Mouse (Mus musculus): ENCODE results near the gene Dis3. TPM values are rescaled to one million over a fixed set of nuclear protein-coding genes. Genes with fewer than 3 reads are reported as not detected.
"Not testable (repeated sequence)": the region's sequence is repeated elsewhere in the genome, so short reads cannot be mapped to it uniquely, and the experiment has no call there.

Dis3 gene
- total RNA-seq, 2 experiments from 2014 or later = 9.3 to 12.3 TPM

DNA sequence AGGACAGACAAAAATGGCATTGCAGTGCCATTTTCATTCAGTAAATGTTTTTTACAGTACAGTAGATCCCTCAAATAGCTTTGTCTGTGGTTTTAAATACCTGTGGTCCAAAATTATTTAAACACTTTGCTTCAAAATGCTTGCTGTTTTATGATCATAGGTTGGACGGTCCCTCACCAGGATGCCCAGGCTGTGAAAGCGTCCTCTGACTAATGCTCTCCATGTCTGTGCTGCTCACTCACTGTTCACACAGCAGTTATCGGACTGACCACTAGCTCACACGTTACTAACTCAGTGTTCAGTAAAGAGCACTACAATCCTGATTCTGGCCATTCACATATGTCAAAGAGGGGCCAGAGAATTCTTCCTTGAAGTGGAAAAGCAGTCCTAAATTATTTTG lies 28.4 kb downstream of the Dis3 start:
- intact Hi-C loops (cut with DNase I) = no loop called here
- no peak for DNase-seq

DNA sequence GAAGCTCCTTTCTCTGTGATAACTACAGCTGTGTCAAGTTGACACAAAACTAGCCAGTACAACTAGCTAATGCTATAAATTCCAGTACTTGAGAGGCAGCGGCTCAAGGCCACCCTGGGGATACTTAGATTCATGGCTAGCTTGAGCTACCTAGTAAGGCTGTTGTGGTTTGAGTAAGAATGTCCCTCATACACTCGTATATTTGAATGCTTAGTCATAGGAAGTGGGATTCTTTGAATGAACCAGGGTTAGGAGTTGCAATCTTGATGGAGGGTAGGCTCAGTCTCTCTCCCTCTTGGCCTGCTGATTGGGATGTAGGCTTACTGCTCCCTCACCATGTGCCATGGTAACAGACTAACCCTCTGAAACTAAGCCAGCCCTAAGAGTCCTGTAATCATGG lies 36.5 kb downstream of the Dis3 start:
- intact Hi-C loops (cut with DNase I) = no loop called here
- DNase-seq = no peak

DNA sequence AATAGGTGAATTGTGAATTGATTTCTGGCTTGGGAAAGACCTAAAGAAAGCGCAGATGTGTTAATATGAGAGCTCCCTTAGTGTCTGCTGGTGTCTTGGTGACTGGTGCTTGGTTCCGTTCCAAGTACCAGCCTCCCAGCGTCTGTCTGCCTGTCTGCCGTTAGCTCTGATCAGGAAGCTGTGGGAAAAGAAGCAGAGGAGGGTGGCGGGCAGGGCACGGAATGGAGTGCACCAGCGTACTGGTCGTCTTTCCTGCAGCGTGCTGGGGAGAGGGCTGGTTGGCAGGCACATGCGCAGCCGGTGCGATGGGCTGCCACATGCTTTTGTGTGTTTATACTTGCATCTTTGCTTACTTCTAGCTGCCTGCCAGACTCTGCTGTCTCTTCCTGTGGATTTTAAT lies 39.0 kb downstream of the Dis3 start:
- no peak for DNase-seq
- intact Hi-C loops (cut with DNase I) = no loop called here

DNA sequence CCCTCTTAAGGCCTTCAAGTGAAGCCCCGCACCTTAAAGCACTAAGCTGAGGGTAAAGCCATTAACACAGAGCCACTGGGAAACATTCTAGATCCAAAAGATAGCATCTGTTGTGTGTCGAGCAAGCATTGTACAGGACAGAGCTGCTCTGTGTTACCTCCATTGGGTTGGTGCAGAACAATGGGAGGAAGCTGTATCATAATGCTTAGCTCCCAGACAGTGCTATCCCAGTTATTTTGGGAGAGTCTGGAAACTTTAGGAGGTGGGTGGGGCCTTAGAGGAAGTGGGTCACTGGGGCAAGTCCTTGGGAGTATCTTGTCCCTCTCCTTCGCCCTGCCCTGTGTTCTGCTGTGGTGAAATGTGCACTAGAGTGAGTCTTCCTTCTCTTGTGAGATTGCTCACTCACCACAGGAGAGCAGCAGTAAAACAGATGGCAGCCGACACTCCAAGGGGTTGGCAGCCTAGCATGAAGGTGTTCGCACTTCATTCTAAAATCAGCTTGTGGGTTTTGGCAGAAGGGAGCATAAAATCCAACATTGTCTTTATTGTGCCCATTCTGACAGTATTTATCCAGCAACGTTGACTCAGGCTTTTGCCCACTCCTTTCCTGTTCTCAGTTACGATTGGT lies 40.5 kb downstream of the Dis3 start:
- no peak for DNase-seq
- intact Hi-C loops (cut with DNase I) = no loop called here

DNA sequence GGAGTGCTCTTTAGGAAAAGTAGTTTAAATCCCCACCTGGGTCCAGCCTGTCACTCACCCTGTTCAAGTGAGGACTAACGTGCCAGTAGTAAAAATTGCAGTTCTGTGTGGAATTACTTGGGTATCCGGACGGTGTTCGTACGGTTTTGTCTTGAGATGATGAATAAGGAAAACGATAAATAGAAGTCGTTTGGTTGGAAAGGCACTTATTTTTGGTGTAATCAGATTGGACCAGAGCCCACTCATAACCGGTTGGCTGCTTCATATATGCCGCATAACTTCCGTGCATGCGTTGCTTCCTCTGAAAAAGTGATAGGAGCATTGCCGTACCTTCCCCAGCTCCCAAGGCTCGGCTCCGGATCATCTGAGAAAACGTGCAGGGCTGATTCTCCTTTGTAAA lies 52.8 kb downstream of the Dis3 start:
- intact Hi-C loops (cut with DNase I) = loop anchor here (5.0 kb wide), 1 partner anchor 51 kb away; the partner anchor contains the start of genes Dis3 and Pibf1
- no peak for DNase-seq

DNA sequence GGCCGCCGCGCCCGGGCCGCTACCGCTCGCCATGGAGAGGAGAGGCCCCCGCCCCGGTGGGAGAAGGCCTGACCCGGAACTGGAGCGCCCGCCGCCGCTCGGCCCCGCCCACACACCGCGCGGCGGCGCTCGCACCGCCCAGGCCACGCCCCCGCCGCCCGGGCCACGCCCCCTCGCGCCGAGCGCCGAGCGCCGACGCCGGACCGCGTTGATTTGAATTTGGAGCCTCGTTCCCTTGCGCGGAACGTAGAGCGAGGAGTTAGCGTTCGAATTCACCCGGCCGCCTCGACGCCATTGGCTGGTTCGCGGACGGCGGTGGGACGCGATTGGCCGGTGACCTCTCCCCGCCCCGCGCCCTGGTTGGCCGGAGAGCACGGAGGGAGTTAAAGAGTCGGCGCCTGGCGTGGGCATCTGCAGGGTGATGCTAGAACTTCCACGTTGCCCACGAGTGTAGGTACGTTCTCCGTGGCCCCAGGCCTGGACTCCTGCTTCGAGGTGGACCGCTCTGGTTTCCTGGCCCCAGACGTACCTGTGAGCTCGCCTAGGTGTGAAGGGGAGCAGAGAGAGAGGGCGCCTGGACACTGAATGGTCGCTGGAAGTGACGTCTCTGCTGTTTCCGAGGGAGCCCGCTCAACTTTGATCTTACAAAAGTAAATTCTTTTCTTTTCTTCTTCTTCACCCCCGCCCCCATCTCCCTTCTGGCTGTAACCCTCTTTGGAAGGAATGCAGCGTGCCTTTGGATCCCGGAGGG lies 53.4 kb downstream of the Dis3 start, which contains the start of the genes Mzt1 and Bora:
TSS of gene Mzt1 (minus strand) at position 104 of the 751 bp plus-strand sequence.
TSS of gene Bora (plus strand) at position 192 of the 751 bp plus-strand sequence.
- intact Hi-C loops (cut with DNase I) = loop anchor here (5.0 kb wide), 1 partner anchor 51 kb away; the partner anchor contains the start of genes Dis3 and Pibf1

DNA sequence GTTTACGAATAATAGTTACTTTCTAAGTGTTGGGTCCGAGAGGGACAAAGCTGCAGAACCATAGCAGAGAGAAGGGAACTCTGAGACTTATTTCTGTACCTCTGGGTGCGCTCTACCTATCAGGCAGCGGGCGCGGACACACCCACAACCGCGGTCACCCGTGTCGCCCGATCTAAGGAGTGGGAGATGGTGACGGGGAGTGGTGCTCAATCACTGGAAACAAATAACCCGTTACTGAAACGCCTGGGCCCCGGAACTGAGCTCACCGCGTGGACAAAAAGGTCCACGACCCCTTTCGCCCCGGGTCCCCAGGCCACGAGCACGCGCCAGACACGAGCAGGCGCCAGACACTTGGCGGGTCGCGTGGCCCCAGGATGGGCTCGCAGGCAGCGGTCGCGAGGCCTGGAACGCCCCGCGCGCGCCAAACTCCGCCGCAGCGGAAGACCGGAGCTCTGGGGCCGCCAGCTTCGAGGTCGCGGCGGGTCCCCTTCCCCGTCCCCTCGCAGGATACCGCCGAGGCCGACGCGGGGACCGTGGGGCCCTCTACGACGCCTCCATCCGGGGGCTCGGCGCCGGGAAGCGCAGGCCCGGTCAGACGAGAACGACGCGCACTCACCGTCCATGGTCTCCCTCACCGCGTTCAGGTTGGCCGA lies 54.1 kb downstream of the Dis3 start:
- DNase-seq = peak in 1 of 2 experiments; percentile 9
- intact Hi-C loops (cut with DNase I) = loop anchor here (5.0 kb wide), 1 partner anchor 52 kb away; the partner anchor contains the start of genes Dis3 and Pibf1

More for the DNA sequence above, 53.4 kb downstream of the Dis3 start, which contains the start of the genes Mzt1 and Bora:
- DNase-seq = peak; percentile 87 to 88

DNA sequence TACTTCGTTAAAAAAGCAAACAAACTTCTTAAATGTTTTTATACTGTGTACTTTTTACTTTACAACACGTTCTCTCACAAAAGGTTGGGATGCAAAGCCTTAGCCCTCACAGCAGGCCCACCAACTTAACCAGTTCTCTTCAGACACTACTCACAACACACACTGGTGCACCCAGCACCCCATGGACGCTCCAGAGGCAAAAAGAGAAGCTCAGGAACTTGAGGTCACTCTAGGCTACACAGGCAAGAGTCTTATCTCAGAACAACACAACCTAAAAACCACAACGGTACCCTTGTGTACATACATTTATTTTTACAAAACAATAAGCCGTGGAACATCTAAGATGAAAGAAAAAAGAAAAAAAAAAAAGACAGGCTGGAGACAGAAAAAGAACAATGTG lies 54.9 kb downstream of the Dis3 start:
- no peak for DNase-seq
- intact Hi-C loops (cut with DNase I) = loop anchor here (5.0 kb wide), 1 partner anchor 53 kb away; the partner anchor contains the start of genes Dis3 and Pibf1

DNA sequence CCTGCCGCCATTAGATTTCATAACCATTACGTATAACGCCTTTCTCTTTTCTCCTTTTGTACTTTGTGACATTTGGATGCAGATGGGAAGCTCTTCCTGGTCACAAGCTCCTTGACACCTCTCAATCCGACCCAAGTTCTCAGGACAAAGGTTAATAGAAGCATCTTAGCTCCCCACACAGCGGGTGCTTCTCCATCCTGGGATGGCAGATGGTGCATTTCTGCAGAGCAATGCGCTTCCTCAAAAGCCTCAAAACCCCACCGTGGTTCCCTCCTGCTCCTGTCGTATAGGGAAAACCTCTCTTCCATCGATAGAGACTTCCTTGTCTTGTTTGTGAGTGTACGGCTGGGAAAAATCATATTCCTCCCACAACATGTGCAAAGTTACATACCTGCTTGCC lies 55.5 kb downstream of the Dis3 start:
- no peak for DNase-seq
- intact Hi-C loops (cut with DNase I) = no loop called here

DNA sequence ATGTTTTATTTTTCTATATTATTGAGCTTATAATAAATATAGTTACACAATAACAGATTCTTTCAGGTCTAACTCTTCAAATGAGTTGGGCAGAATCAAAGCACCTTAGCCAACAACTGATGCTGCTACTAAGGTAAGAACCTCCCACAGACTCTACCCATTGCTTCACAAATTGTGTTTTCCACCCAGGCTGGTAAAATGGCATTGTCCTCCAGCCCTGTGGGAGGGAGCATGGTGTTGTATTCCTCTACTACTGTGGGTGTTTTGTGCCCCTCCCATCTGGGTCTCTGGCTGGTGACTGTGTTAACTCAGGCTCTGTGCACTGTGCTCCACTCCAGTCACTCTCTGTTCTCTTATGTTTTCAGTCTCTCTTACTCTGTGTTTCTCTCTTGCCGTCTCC lies 56.1 kb downstream of the Dis3 start:
- intact Hi-C loops (cut with DNase I) = no loop called here

DNA sequence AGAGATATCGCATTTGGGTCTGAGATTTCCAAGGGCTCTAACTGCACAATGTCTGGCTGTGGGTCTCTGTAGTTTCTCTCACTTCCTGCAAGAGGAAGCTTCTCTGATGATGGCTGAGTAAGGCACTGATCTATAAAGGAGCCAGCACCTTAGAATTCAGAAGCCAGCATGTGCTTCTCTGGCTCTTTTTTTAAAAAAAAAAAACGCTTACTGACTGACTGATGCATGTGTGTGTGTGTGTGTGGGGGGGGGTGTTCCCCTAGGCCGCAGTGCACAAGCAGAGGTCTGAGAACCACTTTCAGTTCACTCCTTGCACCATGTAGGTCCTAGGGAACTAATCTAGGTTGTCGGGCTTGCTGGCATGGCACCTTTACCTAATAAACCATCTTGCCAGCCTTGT lies 58.2 kb downstream of the Dis3 start:
- intact Hi-C loops (cut with DNase I) = no loop called here
- DNase-seq = no peak

More for the DNA sequence above, 56.1 kb downstream of the Dis3 start:
- no peak for DNase-seq

DNA sequence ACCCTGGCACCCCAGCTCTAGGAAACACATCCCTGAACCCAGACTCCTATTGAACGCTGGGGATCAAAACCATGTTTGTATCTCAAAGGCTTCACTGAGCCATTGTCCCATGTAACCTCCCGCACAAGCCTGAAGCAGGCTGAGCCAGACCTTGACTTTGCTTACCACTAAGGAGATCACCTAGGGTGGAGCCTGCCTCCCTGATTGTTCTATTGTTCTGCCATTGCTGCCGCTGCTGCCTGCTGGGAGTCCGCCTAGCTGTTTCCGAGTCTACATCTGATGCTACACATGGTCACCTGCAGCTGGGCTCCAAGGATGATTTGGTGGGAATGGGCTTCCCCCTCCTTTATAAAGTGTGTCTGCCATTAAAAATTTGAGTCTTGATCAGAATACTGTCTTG lies 60.3 kb downstream of the Dis3 start:
- DNase-seq; intact Hi-C loops (cut with DNase I): not testable (repeated sequence)

DNA sequence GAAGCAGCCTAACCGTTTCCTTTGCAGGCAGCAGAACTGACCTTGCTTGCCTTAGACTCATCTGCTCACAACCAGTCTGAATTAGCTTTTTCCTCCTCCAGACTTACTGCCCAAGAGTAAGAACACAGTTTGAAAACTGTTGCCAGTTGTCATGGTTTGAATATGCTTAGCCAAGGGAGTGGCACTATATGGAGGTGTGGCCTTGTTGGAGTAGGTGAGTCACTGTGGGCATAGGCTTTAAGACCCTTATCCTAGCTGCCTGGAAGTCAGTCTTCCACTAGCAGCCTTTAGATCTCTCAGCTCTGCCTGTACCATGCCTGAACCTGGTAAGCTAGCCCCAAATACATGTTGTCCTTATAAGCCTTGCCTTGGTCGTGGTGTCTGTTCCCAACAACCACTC lies 61.9 kb downstream of the Dis3 start:
- intact Hi-C loops (cut with DNase I) = no loop called here
- DNase-seq = no peak

DNA sequence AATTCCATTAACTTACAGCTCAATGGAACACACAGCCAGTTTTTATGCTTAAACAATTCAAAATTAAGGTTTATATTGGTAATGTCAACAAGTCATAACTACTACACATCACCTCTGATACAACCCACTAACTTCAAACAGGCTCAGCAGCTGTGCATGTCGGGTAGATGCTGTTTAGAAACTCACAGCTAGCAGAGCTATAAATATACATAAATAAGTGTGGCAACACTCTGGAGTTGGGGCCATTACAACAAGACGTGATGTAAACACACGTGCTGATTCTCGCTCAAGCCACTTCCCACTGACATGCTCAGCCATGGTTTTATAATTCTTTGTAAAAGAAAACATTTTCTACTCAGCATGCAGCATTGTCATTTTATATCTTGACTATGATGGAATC lies 63.5 kb downstream of the Dis3 start:
- DNase-seq = no peak
- intact Hi-C loops (cut with DNase I) = no loop called here

DNA sequence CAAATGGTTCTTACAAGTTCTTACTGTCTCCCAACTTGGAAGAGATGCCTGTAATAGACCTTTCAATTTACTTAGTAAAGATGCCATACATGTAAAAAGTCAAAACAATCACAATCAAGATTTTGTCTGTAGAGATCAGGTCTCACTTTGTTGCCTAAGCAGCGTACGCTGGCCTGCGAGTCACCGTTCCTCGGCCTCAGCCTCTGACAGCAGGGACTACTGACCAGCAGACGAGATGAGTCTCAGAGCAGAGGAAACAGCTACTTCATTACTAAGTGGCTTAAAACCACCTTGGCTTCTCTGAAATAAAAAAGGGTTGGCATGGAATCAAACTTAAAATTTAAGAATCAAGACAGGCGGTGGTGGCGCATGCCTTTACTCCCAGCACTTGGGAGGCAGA lies 64.7 kb downstream of the Dis3 start:
- intact Hi-C loops (cut with DNase I); DNase-seq: not testable (repeated sequence)

DNA sequence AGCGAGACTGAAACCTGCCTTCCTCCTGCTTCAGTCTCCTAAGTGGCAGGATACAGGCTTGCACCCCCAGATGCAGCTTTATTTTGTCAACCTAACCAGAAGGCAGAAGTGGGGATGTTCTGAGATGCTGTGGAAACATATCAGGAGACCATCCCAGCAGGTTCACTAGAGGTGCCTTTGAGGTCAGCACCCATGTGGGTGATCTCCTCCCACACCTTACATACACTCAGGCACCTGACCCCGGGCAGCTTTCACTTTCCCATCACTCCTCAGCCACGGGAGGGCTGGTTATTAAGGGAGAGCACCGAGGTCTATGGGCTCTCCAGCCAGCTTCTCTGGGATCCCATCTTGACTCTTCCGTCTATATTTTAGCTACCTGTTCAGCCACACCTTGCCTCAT lies 67.0 kb downstream of the Dis3 start:
- intact Hi-C loops (cut with DNase I) = no loop called here
- no peak for DNase-seq

DNA sequence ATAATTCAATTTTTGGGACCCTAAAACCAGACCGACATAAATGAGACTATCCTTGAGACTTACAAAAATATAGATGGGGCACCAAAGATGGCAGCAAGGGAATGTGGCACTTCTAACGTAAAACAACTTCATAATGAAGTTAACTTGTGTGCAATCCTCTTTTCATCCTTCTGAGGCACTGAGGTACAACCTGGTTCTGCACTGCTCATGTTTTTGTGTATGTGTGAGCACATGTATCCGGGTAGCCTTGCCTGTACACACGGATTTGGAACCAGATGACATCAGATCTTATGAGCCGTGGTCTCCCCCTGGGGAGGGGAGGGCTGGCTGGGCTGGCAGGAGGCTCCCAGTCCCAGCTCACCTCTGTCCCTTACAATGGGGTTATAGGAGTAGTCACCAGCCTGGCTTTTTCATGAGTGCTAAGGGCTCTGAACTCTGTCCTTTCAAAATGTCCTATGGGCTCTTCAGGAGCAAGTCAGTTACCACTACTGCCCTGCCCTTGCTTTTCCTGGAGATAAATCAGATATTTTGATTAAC lies 68.2 kb downstream of the Dis3 start:
- intact Hi-C loops (cut with DNase I) = no loop called here
- DNase-seq = no peak

DNA sequence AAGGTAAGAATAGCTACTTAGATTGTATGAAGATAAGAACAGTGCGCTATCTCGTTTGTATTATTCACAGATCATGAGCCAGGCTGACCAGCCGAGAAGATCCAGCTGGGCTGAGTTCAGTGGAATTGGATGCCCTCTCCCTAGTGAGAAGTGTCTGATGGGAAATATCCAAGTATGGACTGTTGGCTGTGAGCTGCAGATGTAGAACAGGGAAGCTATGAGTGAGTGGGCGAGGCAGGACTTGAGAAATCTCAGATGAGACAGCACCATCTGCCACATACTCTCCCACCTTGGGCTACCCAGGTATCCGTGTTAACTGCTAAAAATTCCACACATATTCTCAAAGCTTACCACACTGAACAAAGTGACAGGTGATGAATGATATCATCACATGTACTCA lies 69.6 kb downstream of the Dis3 start:
- DNase-seq = no peak
- intact Hi-C loops (cut with DNase I) = loop anchor here (10.0 kb wide), 1 partner anchor 1695 kb away; no protein-coding TSS in a partner anchor

All from heart, postnatal 36 days (tissue).